Mouse (Mus musculus) midbrain, embryonic 11.5 days (tissue): ENCODE measurements around the gene Adrb1. TPM values are rescaled to one million over a fixed set of nuclear protein-coding genes. Genes with fewer than 3 reads are reported as not detected.

Source experiments
- ATAC-seq: fragments of 200-750 bp; cut with Nextera tagmentation; 2 replicates; pipeline ENCODE4 v1.8.0; 2017; ENCODE audit warnings: moderate TSS enrichment, moderate library complexity; ENCODE audit not compliant: low FRiP score
- DNase-seq: peaks from one replicate; pipeline ENCODE4 v3.0.0; 2015; ENCODE audit warnings: low spot score; ENCODE audit errors: missing footprints
- H3K27ac ChIP-seq: fragments of 300-500 bp; sonication (generic); 2 replicates; pipeline ENCODE4 v1.5.1; 2014; ENCODE audit warnings: low read depth, low read length
- H3K27me3 ChIP-seq: fragments of 300-500 bp; sonication (generic); 2 replicates; pipeline ENCODE4 v1.6.1; 2014; ENCODE audit warnings: mild to moderate bottlenecking, low read length, moderate library complexity, mixed read lengths; ENCODE audit not compliant: control insufficient read depth, insufficient read depth
- H3K36me3 ChIP-seq: fragments of 300-500 bp; sonication (generic); 2 replicates; pipeline ENCODE4 v1.6.1; 2014; ENCODE audit warnings: mild to moderate bottlenecking, low read length, moderate library complexity, mixed read lengths; ENCODE audit not compliant: control insufficient read depth, insufficient read depth
- H3K4me1 ChIP-seq: fragments of 300-500 bp; sonication (generic); 2 replicates; pipeline ENCODE4 v1.6.1; 2014; ENCODE audit warnings: low read length; ENCODE audit not compliant: control insufficient read depth, insufficient read depth
- H3K4me2 ChIP-seq: fragments of 300-500 bp; sonication (generic); 2 replicates; pipeline ENCODE4 v1.6.1; 2014; ENCODE audit warnings: mild to moderate bottlenecking, moderate library complexity
- H3K4me3 ChIP-seq: fragments of 300-500 bp; sonication (generic); 2 replicates; pipeline ENCODE4 v1.5.1; 2014; ENCODE audit warnings: low read depth, low read length
- H3K9ac ChIP-seq: fragments of 300-500 bp; sonication (generic); 2 replicates; pipeline ENCODE4 v1.6.1; 2014; ENCODE audit warnings: low read length
- H3K9me3 ChIP-seq: fragments of 300-500 bp; sonication (generic); 2 replicates; pipeline ENCODE4 v1.6.1; 2016; ENCODE audit warnings: low read length; ENCODE audit not compliant: control insufficient read depth
- WGBS: fragments of 180-500 bp; shearing (Covaris S2); extraction: QIAGEN DNeasy Blood & Tissue Kit; methylation state at CpG from one replicate; pipeline ENCODE4 v1.1.7; 2014; 5-methylcytosine and 5-hydroxymethylcytosine counted together
- polyA plus RNA-seq: library from polyadenylated mRNA; unstranded; fragments of >200 nt; fragmentation: Nextera tagmentation; extraction: Ambion mirVana; gene quantifications from 2 replicates; pipeline ENCODE4 v1.2.1, GENCODE M21; 2014

Adrb1 gene
- polyA plus RNA-seq: 0.15 and 0.28 TPM in 2 replicates

DNA sequence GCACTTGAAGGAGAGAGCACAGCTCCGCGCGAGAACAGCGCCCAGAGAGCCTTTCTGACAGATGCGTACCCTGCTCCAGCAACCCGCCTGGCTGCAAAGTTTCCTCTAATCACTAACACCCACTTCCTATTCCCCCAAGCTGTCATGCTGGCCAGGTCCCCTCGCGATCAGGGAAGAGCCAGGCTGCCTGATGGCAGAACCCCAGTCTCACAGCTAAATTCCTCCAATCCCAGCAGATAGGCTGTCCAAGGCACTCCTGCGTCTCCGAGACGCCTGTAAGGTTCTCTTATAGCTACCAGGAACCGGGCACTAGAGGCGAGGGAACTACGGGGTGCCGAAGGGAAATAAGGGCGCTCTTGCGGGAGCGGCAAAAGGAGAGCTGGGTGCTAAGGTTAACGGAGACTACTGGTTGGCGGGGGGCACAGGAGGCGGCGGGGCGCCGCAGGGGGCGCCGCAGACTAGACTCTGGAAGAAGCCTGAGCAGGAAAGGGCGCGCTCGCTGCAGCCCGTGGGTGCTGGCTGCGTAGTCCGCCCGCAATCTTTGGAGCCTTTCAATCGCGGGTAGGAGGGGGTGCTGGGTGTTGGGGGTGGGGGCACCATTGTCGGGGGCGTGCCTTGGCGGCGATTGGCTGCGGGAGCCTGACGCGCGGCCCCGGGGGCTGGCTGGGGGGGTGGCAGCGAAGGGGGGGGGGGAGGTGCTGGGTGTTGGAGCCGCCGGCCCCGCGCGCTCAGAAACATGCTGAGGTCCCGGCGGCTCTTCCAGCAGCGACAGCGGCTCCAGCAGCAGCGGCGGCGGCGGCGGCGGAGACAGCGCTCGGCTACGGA, at the start of gene Adrb1:
Gene Adrb1 (plus strand): TSS at position 813 of the 825 bp plus-strand sequence.
- DNase-seq: peak; percentile 96
- Histone ChIP-seq H3K27me3 (peaks cover 73% of the 10 kb centered on the region), H3K36me3 (no peaks in the 10 kb centered on the region), H3K27ac (no peak within 1 kb of the TSS), H3K9ac (peak within 1 kb of the TSS; percentile 40), H3K4me2 (peak within 1 kb of the TSS; percentile 80), H3K4me3 (peak within 1 kb of the TSS; percentile 49), H3K9me3 (no peaks in the 10 kb centered on the region), H3K4me1 (peaks cover 21% of the 10 kb centered on the region)
- WGBS: under 1% methylated on average over 40 of the region's 63 CpGs
- ATAC-seq: peak; percentile 45

DNA sequence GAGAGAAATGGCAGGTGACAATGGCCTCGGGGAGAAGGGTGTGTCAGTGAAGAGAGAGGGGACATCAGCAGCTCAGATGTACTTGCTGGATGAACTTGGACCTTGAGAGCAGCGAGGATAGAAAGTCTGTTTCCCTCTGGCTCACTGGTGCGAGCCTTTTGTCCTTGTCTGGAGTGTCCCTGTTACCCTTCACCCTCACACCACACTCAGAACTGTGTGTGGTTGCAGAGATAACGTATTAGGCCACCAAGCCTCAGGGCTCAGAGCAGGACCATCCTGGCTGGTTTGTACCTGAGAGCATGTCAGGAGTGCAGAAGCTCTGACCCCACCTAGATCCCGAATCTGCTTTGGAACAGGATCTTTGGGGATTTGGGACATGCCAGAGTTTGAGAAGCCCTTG, 46.3 kb upstream of the Adrb1 start:
- no peak overlapping the region for H3K27ac ChIP-seq
- H3K4me3 ChIP-seq: no peak overlapping the region
- H3K27me3 ChIP-seq: no peaks in the 10 kb centered on the region
- no peak overlapping the region for H3K4me2 ChIP-seq
- ATAC-seq (no peak), DNase-seq (peak; percentile 53)
- no peaks in the 10 kb centered on the region for H3K4me1 ChIP-seq
- no peaks in the 10 kb centered on the region for H3K9me3 ChIP-seq
- no peak overlapping the region for H3K9ac ChIP-seq
- no peaks in the 10 kb centered on the region for H3K36me3 ChIP-seq
- WGBS: 84% methylated on average over 5 of the region's 5 CpGs

DNA sequence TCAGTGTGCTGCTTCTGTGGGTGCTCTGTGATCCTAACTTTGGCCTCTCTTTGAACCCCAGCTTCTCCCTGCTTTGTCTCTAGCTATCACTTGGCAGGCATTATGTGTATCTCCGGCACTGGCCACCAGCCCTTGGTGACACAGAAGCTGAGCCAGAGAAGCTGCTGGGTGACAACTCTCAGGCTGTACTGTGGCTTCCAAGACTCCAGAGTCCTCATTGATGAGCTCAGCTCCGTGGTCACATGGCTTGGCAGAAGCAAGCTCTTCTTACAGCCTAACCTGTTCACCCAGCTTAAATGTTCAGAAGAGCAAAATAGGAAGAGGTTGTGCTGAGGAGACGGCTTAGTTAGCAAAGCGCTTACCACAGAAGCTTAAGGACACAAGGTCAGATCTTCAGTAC, 45.5 kb upstream of the Adrb1 start:
- no peaks in the 10 kb centered on the region for H3K9me3 ChIP-seq
- H3K27me3 ChIP-seq: no peaks in the 10 kb centered on the region
- H3K4me3 ChIP-seq: no peak overlapping the region
- no peak overlapping the region for H3K27ac ChIP-seq
- no peak for ATAC-seq
- no peak overlapping the region for H3K9ac ChIP-seq
- H3K4me1 ChIP-seq: no peaks in the 10 kb centered on the region
- peak; percentile 33 for DNase-seq
- no peak overlapping the region for H3K4me2 ChIP-seq
- no peaks in the 10 kb centered on the region for H3K36me3 ChIP-seq
- 87% methylated on average over 4 of the region's 4 CpGs for WGBS

- DNase-seq (no peak), ATAC-seq (no peak)
- WGBS: 70% methylated on average over 8 of the region's 8 CpGs
Observed at GRCm38 (mm10) chr19:56677611-56678010, 44.4 kb upstream of the Adrb1 start.

DNA sequence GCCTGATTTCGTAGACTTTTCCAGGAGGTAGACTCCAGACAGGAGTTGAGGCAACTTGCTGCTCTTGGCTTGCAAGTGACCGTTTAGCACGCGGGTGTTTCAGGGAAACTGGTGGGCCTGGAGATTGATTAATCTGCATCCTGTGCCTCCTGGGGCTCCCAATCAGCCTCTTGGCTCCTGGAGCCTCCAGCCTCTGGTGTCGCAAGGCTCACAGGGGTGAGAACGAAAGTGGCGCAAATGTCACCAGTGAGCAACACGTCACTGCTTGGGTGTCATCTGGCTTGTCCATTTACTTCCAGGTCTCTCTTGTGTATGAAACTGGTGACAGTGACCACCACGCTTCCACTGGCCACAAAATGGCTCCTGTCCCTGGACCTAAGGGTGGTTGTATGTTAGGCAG, 43.5 kb upstream of the Adrb1 start:
- WGBS: 89% methylated on average over 9 of the region's 9 CpGs
- no peaks in the 10 kb centered on the region for H3K4me1 ChIP-seq

More at GRCm38 (mm10) chr19:56677611-56678010, 44.4 kb upstream of the Adrb1 start:
- Histone ChIP-seq H3K4me1 (no peaks in the 10 kb centered on the region), H3K4me3 (no peak overlapping the region), H3K4me2 (no peak overlapping the region), H3K9ac (no peak overlapping the region), H3K27me3 (no peaks in the 10 kb centered on the region), H3K9me3 (no peaks in the 10 kb centered on the region), H3K27ac (no peak overlapping the region), H3K36me3 (no peaks in the 10 kb centered on the region)

GRCm38 (mm10) chr19:56679213-56679965, 42.6 kb upstream of the Adrb1 start:
- WGBS: 87% methylated on average over 18 of the region's 18 CpGs
- Histone ChIP-seq H3K4me3 (no peak overlapping the region), H3K27me3 (no peaks in the 10 kb centered on the region), H3K4me1 (no peaks in the 10 kb centered on the region), H3K9me3 (no peaks in the 10 kb centered on the region), H3K4me2 (no peak overlapping the region), H3K27ac (no peak overlapping the region), H3K36me3 (no peaks in the 10 kb centered on the region), H3K9ac (no peak overlapping the region)
- no peak for ATAC-seq
- no peak for DNase-seq

More for the DNA sequence above, 43.5 kb upstream of the Adrb1 start:
- Histone ChIP-seq H3K4me3 (no peak overlapping the region), H3K9me3 (no peaks in the 10 kb centered on the region), H3K4me2 (no peak overlapping the region), H3K36me3 (no peaks in the 10 kb centered on the region), H3K27me3 (no peaks in the 10 kb centered on the region), H3K9ac (no peak overlapping the region), H3K27ac (no peak overlapping the region)
- DNase-seq (peak; percentile 69), ATAC-seq (no peak)

DNA sequence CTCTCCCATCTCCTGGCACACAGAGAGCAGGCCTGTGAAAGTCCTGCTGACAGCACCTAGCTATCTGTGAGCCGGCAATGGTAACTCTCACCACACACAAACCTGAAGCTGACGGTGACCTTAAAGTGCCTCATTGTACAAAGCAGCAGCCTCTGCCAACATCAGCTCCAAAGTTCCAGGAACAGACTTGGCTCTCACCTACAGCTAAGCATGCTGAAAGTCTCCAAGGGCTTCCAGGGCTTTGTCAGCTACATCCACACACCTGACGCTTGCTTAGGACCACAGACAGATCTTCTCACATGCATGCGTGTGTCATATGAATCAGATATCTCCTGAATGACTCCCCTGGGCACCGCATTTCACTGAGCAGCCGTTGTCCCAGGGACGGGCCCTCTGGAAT, 42.0 kb upstream of the Adrb1 start:
- peak; percentile 60 for DNase-seq
- H3K4me3 ChIP-seq: no peak overlapping the region
- no peak overlapping the region for H3K9ac ChIP-seq
- ATAC-seq: no peak
- no peaks in the 10 kb centered on the region for H3K36me3 ChIP-seq
- no peak overlapping the region for H3K4me2 ChIP-seq
- H3K27me3 ChIP-seq: no peaks in the 10 kb centered on the region
- H3K4me1 ChIP-seq: no peaks in the 10 kb centered on the region
- 93% methylated on average over 7 of the region's 7 CpGs for WGBS
- H3K27ac ChIP-seq: no peak overlapping the region
- no peaks in the 10 kb centered on the region for H3K9me3 ChIP-seq

DNA sequence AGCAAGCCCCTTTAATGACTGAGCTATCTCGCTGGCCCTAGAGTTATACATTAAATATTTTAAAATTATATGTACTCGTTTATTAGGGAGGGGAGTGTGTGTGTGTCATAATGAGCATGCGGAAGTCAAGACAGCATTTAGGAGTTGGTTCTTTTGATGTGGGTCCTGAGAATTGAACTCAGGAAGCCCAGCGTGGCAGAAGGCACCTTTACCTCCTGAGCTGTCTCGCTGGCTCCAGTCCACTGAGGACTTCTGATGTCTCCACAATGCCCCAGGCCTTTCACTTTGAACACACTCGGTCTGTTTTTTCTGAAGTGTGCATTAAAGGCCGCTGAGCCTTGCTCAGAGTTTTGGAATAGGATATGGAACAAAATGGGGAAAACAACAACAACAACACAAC, 39.7 kb upstream of the Adrb1 start:
- 92% methylated on average over 7 of the region's 7 CpGs for WGBS
- ATAC-seq (no peak), DNase-seq (no peak)
- Histone ChIP-seq H3K4me3 (no peak overlapping the region), H3K27ac (no peak overlapping the region), H3K9me3 (no peaks in the 10 kb centered on the region), H3K4me1 (no peaks in the 10 kb centered on the region), H3K27me3 (no peaks in the 10 kb centered on the region), H3K36me3 (no peaks in the 10 kb centered on the region), H3K4me2 (no peak overlapping the region), H3K9ac (no peak overlapping the region)

DNA sequence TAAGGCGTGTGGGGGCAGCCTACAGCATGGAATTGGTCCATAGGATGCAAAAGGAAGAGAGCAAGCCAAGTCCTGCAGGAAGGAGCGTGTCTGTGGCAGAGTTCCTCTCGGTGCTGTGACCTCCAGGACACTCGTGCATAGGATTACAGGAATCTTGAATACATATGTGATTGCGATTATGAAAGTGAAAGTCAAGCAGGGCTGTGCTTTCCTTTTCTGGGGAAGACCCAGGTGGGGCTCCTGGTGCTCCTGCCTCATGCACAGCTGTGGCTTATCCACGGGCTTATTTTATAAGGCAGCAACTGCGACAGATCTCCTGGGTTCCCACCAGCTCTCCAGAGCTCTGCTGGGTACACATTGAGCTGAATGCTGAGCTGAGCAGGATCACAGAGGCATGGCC, 39.2 kb upstream of the Adrb1 start:
- H3K9ac ChIP-seq: no peak overlapping the region
- no peaks in the 10 kb centered on the region for H3K4me1 ChIP-seq
- no peak for ATAC-seq
- WGBS: 85% methylated on average over 7 of the region's 7 CpGs
- DNase-seq: peak; percentile 19
- no peaks in the 10 kb centered on the region for H3K36me3 ChIP-seq
- no peak overlapping the region for H3K27ac ChIP-seq
- H3K4me3 ChIP-seq: no peak overlapping the region
- no peak overlapping the region for H3K4me2 ChIP-seq
- no peaks in the 10 kb centered on the region for H3K9me3 ChIP-seq
- H3K27me3 ChIP-seq: no peaks in the 10 kb centered on the region
